Mouse (Mus musculus): ENCODE measurements around the gene Paqr8. TPM values are rescaled to one million over a fixed set of nuclear protein-coding genes. Genes with fewer than 3 reads are reported as not detected.

The Paqr8 gene
- polyA plus RNA-seq, 1 experiment from 2014 or later = 5.7 TPM

DNA sequence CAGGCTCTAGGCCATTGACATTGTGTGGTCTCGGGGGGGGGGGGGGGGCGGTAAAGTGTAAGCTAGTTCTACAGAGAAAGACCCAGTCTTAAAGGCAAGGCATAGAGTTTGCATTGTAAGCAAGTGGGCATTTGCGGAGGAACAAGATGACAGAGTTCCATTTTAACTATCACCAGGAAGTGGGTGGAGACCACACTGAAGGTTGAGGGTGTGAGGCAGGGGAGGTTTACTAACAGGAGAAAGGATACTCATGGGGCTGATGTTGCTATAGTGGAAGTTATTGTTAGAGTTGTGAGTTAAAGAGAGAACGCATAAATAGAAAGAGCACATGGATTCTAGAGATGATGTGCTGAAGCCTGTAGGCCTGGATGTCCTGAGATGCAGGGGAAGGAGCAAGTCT is 36.0 kb downstream of the Paqr8 start:
- H3K4me3 ChIP-seq (ENCODE audit: low read depth, low read length) = no peak overlapping the region
- no peak for DNase-seq (ENCODE audit: low spot score)
- no peak overlapping the region for H3K4me2 ChIP-seq (ENCODE audit: low read depth, low read length)
- H3K27ac ChIP-seq (replicated peaks; ENCODE audit: low read depth, low read length) = no peak overlapping the region
- no peaks in the 10 kb centered on the region for H3K9me3 ChIP-seq (replicated peaks; ENCODE audit: control insufficient read depth, low read length)
- 84% methylated on average over 4 of the region's 4 CpGs for WGBS
- no peaks in the 10 kb centered on the region for H3K27me3 ChIP-seq (ENCODE audit: control insufficient read depth, insufficient read depth, low read length)
- H3K9ac ChIP-seq (replicated peaks; ENCODE audit: low read length) = no peak overlapping the region
- H3K36me3 ChIP-seq (replicated peaks; ENCODE audit: control insufficient read depth, insufficient read depth, low read depth, low read length) = no peaks in the 10 kb centered on the region
- H3K4me1 ChIP-seq (ENCODE audit: control insufficient read depth, insufficient read depth, low read length) = no peaks in the 10 kb centered on the region
- no peak for ATAC-seq (replicated peaks; ENCODE audit: insufficient number of reproducible peaks, low FRiP score, low TSS enrichment, low read depth)

GRCm38 (mm10) chr1:20928487-20928886 is 38.1 kb downstream of the Paqr8 start:
- Histone ChIP-seq H3K27ac (replicated peaks; ENCODE audit: low read depth, low read length) (no peak overlapping the region), H3K36me3 (replicated peaks; ENCODE audit: control insufficient read depth, insufficient read depth, low read depth, low read length) (no peaks in the 10 kb centered on the region), H3K27me3 (ENCODE audit: control insufficient read depth, insufficient read depth, low read length) (no peaks in the 10 kb centered on the region), H3K4me3 (ENCODE audit: low read depth, low read length) (no peak overlapping the region), H3K9ac (replicated peaks; ENCODE audit: low read length) (no peak overlapping the region), H3K4me1 (ENCODE audit: control insufficient read depth, insufficient read depth, low read length) (no peaks in the 10 kb centered on the region), H3K9me3 (replicated peaks; ENCODE audit: control insufficient read depth, low read length) (no peaks in the 10 kb centered on the region), H3K4me2 (ENCODE audit: low read depth, low read length) (no peak overlapping the region)
- DNase-seq (ENCODE audit: low spot score) (no peak), ATAC-seq (replicated peaks; ENCODE audit: insufficient number of reproducible peaks, low FRiP score, low TSS enrichment, low read depth) (no peak)
- WGBS = 76% methylated on average over 4 of the region's 4 CpGs

DNA sequence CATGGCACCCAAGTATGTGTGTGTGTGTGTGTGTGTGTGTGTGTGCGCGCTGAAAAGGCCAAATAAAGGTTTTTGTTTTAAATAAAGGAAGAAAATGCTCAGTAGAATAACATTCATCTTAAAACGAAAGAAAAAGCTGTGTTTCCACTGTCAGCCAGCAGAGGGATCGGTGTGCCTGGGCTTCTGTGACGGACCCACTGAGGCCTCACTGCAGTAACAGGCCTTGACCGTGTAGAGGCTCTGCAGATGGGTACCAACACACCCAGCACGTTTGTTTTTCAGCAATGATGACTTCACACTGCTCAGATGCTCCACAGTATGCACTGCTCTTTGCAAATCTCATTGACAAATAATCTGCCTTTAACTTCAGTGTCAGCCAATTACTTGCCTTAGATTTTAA is 43.1 kb downstream of the Paqr8 start:
- Histone ChIP-seq H3K27ac (replicated peaks; ENCODE audit: low read depth, low read length) (no peak overlapping the region), H3K9ac (replicated peaks; ENCODE audit: low read length) (no peak overlapping the region), H3K9me3 (replicated peaks; ENCODE audit: control insufficient read depth, low read length) (no peaks in the 10 kb centered on the region), H3K27me3 (ENCODE audit: control insufficient read depth, insufficient read depth, low read length) (no peaks in the 10 kb centered on the region), H3K4me3 (ENCODE audit: low read depth, low read length) (no peak overlapping the region), H3K4me2 (ENCODE audit: low read depth, low read length) (no peak overlapping the region), H3K36me3 (replicated peaks; ENCODE audit: control insufficient read depth, insufficient read depth, low read depth, low read length) (no peaks in the 10 kb centered on the region), H3K4me1 (ENCODE audit: control insufficient read depth, insufficient read depth, low read length) (no peaks in the 10 kb centered on the region)
- DNase-seq (ENCODE audit: low spot score) (peak; percentile 77), ATAC-seq (replicated peaks; ENCODE audit: insufficient number of reproducible peaks, low FRiP score, low TSS enrichment, low read depth) (no peak)
- 18% methylated on average over 7 of the region's 7 CpGs for WGBS

DNA sequence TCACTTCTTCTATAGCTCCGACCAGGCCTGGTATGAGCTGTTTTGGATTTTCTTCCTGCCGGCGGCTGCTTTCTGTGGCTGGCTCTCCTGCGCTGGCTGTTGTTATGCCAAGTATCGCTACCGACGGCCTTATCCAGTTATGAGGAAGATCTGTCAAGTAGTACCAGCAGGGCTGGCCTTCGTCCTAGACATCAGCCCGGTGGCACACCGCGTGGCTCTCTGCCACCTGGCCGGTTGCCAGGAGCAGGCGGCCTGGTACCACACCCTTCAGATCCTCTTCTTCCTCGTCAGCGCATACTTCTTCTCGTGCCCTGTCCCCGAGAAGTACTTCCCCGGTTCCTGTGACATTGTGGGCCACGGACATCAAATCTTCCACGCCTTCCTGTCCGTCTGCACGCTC is 44.7 kb downstream of the Paqr8 start:
- Histone ChIP-seq H3K4me1 (ENCODE audit: control insufficient read depth, insufficient read depth, low read length) (no peaks in the 10 kb centered on the region), H3K9me3 (replicated peaks; ENCODE audit: control insufficient read depth, low read length) (no peaks in the 10 kb centered on the region), H3K9ac (replicated peaks; ENCODE audit: low read length) (no peak overlapping the region), H3K27me3 (ENCODE audit: control insufficient read depth, insufficient read depth, low read length) (no peaks in the 10 kb centered on the region), H3K36me3 (replicated peaks; ENCODE audit: control insufficient read depth, insufficient read depth, low read depth, low read length) (no peaks in the 10 kb centered on the region), H3K27ac (replicated peaks; ENCODE audit: low read depth, low read length) (no peak overlapping the region), H3K4me3 (ENCODE audit: low read depth, low read length) (no peak overlapping the region), H3K4me2 (ENCODE audit: low read depth, low read length) (no peak overlapping the region)
- DNase-seq (ENCODE audit: low spot score) = no peak
- WGBS = 95% methylated on average over 22 of the region's 22 CpGs
- no peak for ATAC-seq (replicated peaks; ENCODE audit: insufficient number of reproducible peaks, low FRiP score, low TSS enrichment, low read depth)

DNA sequence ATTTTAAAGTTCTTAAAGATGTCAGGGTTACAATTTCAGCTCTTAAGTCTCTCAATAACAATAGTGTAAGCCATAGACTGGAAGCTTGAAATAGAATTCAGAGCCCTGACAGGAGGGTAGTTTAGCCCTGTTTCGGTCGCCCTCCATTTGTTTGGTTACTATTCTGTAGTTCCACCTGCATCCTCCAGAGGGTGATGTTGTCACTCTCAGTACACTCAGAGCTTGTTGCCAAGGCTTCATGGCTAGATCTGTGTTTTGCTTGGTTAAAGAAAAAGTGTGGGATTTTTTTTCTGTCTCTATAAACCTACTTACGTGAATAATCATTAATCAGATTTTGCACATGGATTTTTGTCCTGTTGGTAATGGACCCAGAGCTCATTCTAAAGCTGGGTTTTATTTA is 48.6 kb downstream of the Paqr8 start:
- ATAC-seq (replicated peaks; ENCODE audit: insufficient number of reproducible peaks, low FRiP score, low TSS enrichment, low read depth) (no peak; the same call in 1 of the 2 replicates), DNase-seq (ENCODE audit: low spot score) (peak; percentile 78)
- H3K9ac ChIP-seq (replicated peaks; ENCODE audit: low read length) = no peak overlapping the region
- H3K4me1 ChIP-seq (ENCODE audit: control insufficient read depth, insufficient read depth, low read length) = no peaks in the 10 kb centered on the region
- H3K27me3 ChIP-seq (ENCODE audit: control insufficient read depth, insufficient read depth, low read length) = no peaks in the 10 kb centered on the region
- no peaks in the 10 kb centered on the region for H3K9me3 ChIP-seq (replicated peaks; ENCODE audit: control insufficient read depth, low read length)
- no peak overlapping the region for H3K4me3 ChIP-seq (ENCODE audit: low read depth, low read length)
- 37% methylated on average over 3 of the region's 3 CpGs for WGBS
- no peaks in the 10 kb centered on the region for H3K36me3 ChIP-seq (replicated peaks; ENCODE audit: control insufficient read depth, insufficient read depth, low read depth, low read length)
- H3K4me2 ChIP-seq (ENCODE audit: low read depth, low read length) = no peak overlapping the region
- H3K27ac ChIP-seq (replicated peaks; ENCODE audit: low read depth, low read length) = no peak overlapping the region

GRCm38 (mm10) chr1:20940151-20940550 is 49.7 kb downstream of the Paqr8 start:
- ATAC-seq (replicated peaks; ENCODE audit: insufficient number of reproducible peaks, low FRiP score, low TSS enrichment, low read depth) (no peak), DNase-seq (ENCODE audit: low spot score) (peak; percentile 20)
- H3K36me3 ChIP-seq (replicated peaks; ENCODE audit: control insufficient read depth, insufficient read depth, low read depth, low read length) = no peaks in the 10 kb centered on the region
- no peak overlapping the region for H3K4me2 ChIP-seq (ENCODE audit: low read depth, low read length)
- no peak overlapping the region for H3K27ac ChIP-seq (replicated peaks; ENCODE audit: low read depth, low read length)
- H3K9ac ChIP-seq (replicated peaks; ENCODE audit: low read length) = no peak overlapping the region
- WGBS = 50% methylated on average over 16 of the region's 16 CpGs
- H3K4me1 ChIP-seq (ENCODE audit: control insufficient read depth, insufficient read depth, low read length) = no peaks in the 10 kb centered on the region
- H3K27me3 ChIP-seq (ENCODE audit: control insufficient read depth, insufficient read depth, low read length) = no peaks in the 10 kb centered on the region
- no peak overlapping the region for H3K4me3 ChIP-seq (ENCODE audit: low read depth, low read length)
- H3K9me3 ChIP-seq (replicated peaks; ENCODE audit: control insufficient read depth, low read length) = no peaks in the 10 kb centered on the region

DNA sequence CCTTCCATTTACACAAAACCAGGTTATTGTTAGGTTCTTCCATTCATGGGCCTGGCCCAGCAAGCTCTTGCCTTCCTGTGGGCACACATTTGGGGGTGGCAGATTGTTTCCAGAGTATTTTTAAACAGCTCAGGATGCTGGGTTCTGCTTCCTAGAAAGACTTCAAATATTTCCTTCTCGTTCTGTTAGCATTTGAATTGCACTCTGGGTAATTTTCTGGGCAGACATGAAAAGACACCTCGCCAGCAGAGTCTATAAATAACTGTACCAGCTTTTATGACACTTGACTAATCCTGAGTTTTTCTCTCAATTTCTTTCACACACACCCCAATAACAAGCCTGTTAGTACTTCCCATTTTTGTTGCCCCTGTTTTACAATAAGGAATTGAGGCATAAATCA is 50.9 kb downstream of the Paqr8 start:
- Histone ChIP-seq H3K4me2 (ENCODE audit: low read depth, low read length) (no peak overlapping the region), H3K36me3 (replicated peaks; ENCODE audit: control insufficient read depth, insufficient read depth, low read depth, low read length) (no peaks in the 10 kb centered on the region), H3K4me1 (ENCODE audit: control insufficient read depth, insufficient read depth, low read length) (no peaks in the 10 kb centered on the region), H3K27ac (replicated peaks; ENCODE audit: low read depth, low read length) (no peak overlapping the region), H3K27me3 (ENCODE audit: control insufficient read depth, insufficient read depth, low read length) (no peaks in the 10 kb centered on the region), H3K9me3 (replicated peaks; ENCODE audit: control insufficient read depth, low read length) (no peaks in the 10 kb centered on the region), H3K4me3 (ENCODE audit: low read depth, low read length) (no peak overlapping the region), H3K9ac (replicated peaks; ENCODE audit: low read length) (no peak overlapping the region)
- DNase-seq (ENCODE audit: low spot score) = no peak
- no peak for ATAC-seq (replicated peaks; ENCODE audit: insufficient number of reproducible peaks, low FRiP score, low TSS enrichment, low read depth)
- WGBS = 67% methylated on average over 2 of the region's 2 CpGs

DNA sequence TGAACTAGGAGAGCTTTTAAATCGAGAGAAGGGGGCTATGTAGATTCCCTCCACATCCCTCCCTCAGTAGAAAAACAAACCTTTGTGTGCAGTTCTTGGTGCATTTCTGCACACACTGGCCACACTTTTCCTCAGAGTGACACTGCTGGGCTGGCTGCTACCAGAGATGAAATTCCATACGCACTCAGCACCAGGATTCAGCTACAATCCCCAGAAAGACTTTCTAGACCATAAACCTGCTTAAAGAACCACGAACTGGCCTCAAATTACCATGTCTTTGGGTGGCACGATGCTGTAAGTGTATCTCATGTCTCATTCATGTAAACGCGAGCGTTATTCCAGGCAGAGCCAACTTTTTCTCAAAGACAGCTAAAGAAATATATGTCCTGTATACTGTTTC is 51.5 kb downstream of the Paqr8 start:
- DNase-seq (ENCODE audit: low spot score) (no peak), ATAC-seq (replicated peaks; ENCODE audit: insufficient number of reproducible peaks, low FRiP score, low TSS enrichment, low read depth) (no peak)
- Histone ChIP-seq H3K27me3 (ENCODE audit: control insufficient read depth, insufficient read depth, low read length) (no peaks in the 10 kb centered on the region), H3K9me3 (replicated peaks; ENCODE audit: control insufficient read depth, low read length) (no peaks in the 10 kb centered on the region), H3K4me2 (ENCODE audit: low read depth, low read length) (no peak overlapping the region), H3K4me3 (ENCODE audit: low read depth, low read length) (no peak overlapping the region), H3K27ac (replicated peaks; ENCODE audit: low read depth, low read length) (no peak overlapping the region), H3K9ac (replicated peaks; ENCODE audit: low read length) (no peak overlapping the region), H3K36me3 (replicated peaks; ENCODE audit: control insufficient read depth, insufficient read depth, low read depth, low read length) (no peaks in the 10 kb centered on the region), H3K4me1 (ENCODE audit: control insufficient read depth, insufficient read depth, low read length) (no peaks in the 10 kb centered on the region)
- WGBS = 77% methylated on average over 7 of the region's 7 CpGs
